Mouse (Mus musculus): ENCODE results near the gene Hdac7. TPM values are rescaled to one million over a fixed set of nuclear protein-coding genes. Genes with fewer than 3 reads are reported as not detected.
"Not testable (repeated sequence)": the region's sequence is repeated elsewhere in the genome, so short reads cannot be mapped to it uniquely, and the experiment has no call there.

Gene Hdac7
- polyA plus RNA-seq, 1 experiment from 2014 or later: 29.8 TPM

GRCm38 (mm10) chr15:97875784-97876183 lies 31.5 kb upstream of the Hdac7 start:
- H3K27ac ChIP-seq (replicated peaks; ENCODE audit: low read depth, low read length): no peak overlapping the region
- WGBS: 91% methylated on average over 8 of the region's 8 CpGs
- H3K9ac ChIP-seq (replicated peaks; ENCODE audit: low read length): no peak overlapping the region
- H3K9me3 ChIP-seq (ENCODE audit: control insufficient read depth, low read length): no peaks in the 10 kb centered on the region
- H3K36me3 ChIP-seq (ENCODE audit: control insufficient read depth, insufficient read depth, low read length): no peaks in the 10 kb centered on the region
- H3K4me2 ChIP-seq (ENCODE audit: low read length): no peak overlapping the region
- ATAC-seq (ENCODE audit: low FRiP score, low TSS enrichment) (no peak), DNase-seq (no peak)
- H3K4me1 ChIP-seq (ENCODE audit: control insufficient read depth, insufficient read depth, low read length): no peaks in the 10 kb centered on the region
- H3K4me3 ChIP-seq (replicated peaks; ENCODE audit: low read depth, low read length): no peak overlapping the region
- no peaks in the 10 kb centered on the region for H3K27me3 ChIP-seq (ENCODE audit: control insufficient read depth, insufficient read depth, low read length)

GRCm38 (mm10) chr15:97873717-97874116 lies 29.4 kb upstream of the Hdac7 start:
- H3K36me3 ChIP-seq (ENCODE audit: control insufficient read depth, insufficient read depth, low read length): no peaks in the 10 kb centered on the region
- H3K9me3 ChIP-seq (ENCODE audit: control insufficient read depth, low read length): no peaks in the 10 kb centered on the region
- no peaks in the 10 kb centered on the region for H3K4me1 ChIP-seq (ENCODE audit: control insufficient read depth, insufficient read depth, low read length)
- H3K27ac ChIP-seq (replicated peaks; ENCODE audit: low read depth, low read length): no peak overlapping the region
- 84% methylated on average over 9 of the region's 9 CpGs for WGBS
- H3K4me3 ChIP-seq (replicated peaks; ENCODE audit: low read depth, low read length): no peak overlapping the region
- H3K4me2 ChIP-seq (ENCODE audit: low read length): no peak overlapping the region
- no peak for ATAC-seq (ENCODE audit: low FRiP score, low TSS enrichment)
- H3K27me3 ChIP-seq (ENCODE audit: control insufficient read depth, insufficient read depth, low read length): no peaks in the 10 kb centered on the region
- H3K9ac ChIP-seq (replicated peaks; ENCODE audit: low read length): no peak overlapping the region
- DNase-seq: no peak

GRCm38 (mm10) chr15:97872161-97872560 lies 27.9 kb upstream of the Hdac7 start:
- H3K9me3 ChIP-seq (ENCODE audit: control insufficient read depth, low read length): no peaks in the 10 kb centered on the region

DNA sequence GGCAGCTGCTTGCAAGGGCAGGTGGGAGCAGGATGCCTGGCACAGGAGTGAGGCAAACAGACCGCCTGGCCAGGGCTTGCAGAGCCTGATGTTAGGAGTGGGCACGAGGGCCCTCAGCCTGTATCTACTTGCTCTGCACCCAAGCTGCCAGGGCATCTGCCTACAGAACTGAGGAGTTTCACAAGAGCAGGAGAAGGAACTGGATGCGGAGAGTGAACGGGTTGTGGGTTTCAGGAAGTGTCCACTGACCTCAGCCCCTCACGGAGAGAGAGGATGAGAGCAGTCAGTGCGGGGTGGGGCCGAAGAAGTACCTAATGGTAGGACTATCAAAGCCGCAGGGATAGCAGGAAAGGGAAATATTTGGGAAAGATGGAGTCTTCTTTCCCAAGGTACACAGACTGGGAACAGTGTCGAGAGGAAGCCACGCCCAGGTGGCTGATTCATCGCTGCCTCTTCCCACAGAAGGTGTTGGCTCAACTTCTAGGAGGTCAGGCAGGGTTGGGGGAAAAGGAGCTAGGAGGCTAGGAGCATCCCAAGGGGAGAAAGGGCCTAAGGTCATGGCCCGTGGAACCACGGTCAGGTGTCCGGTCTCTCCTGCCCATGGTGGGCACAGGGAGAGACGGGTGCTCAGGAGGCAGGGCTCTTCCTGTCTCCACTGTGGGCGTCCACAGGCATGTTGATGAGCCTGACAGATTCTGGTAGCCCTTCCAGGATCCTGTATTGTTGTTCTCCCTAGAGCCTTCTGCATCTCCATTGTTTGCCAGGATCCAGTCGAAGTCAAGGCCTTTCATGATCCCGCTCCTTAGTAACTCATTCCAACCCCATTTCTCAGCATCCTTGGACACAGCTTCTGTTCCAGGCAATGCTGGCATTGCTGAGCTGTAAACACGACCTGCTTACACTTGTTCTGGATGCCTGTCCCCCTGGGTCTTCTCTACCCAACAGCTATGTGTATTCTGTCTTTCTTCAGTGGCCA lies 27.0 kb upstream of the Hdac7 start:
- Histone ChIP-seq H3K4me3 (replicated peaks; ENCODE audit: low read depth, low read length) (no peak overlapping the region), H3K27ac (replicated peaks; ENCODE audit: low read depth, low read length) (no peak overlapping the region), H3K9me3 (ENCODE audit: control insufficient read depth, low read length) (no peaks in the 10 kb centered on the region), H3K36me3 (ENCODE audit: control insufficient read depth, insufficient read depth, low read length) (no peaks in the 10 kb centered on the region), H3K4me1 (ENCODE audit: control insufficient read depth, insufficient read depth, low read length) (no peaks in the 10 kb centered on the region), H3K9ac (replicated peaks; ENCODE audit: low read length) (no peak overlapping the region), H3K27me3 (ENCODE audit: control insufficient read depth, insufficient read depth, low read length) (no peaks in the 10 kb centered on the region), H3K4me2 (ENCODE audit: low read length) (no peak overlapping the region)
- ATAC-seq (ENCODE audit: low FRiP score, low TSS enrichment) (no peak), DNase-seq (no peak)
- WGBS: 89% methylated on average over 19 of the region's 19 CpGs

More at GRCm38 (mm10) chr15:97872161-97872560, 27.9 kb upstream of the Hdac7 start:
- Histone ChIP-seq H3K4me1 (ENCODE audit: control insufficient read depth, insufficient read depth, low read length) (no peaks in the 10 kb centered on the region), H3K27ac (replicated peaks; ENCODE audit: low read depth, low read length) (no peak overlapping the region), H3K36me3 (ENCODE audit: control insufficient read depth, insufficient read depth, low read length) (no peaks in the 10 kb centered on the region), H3K9ac (replicated peaks; ENCODE audit: low read length) (no peak overlapping the region), H3K4me3 (replicated peaks; ENCODE audit: low read depth, low read length) (no peak overlapping the region), H3K27me3 (ENCODE audit: control insufficient read depth, insufficient read depth, low read length) (no peaks in the 10 kb centered on the region), H3K4me2 (ENCODE audit: low read length) (no peak overlapping the region)
- no peak for DNase-seq
- no peak for ATAC-seq (ENCODE audit: low FRiP score, low TSS enrichment)
- 96% methylated on average over 8 of the region's 8 CpGs for WGBS

DNA sequence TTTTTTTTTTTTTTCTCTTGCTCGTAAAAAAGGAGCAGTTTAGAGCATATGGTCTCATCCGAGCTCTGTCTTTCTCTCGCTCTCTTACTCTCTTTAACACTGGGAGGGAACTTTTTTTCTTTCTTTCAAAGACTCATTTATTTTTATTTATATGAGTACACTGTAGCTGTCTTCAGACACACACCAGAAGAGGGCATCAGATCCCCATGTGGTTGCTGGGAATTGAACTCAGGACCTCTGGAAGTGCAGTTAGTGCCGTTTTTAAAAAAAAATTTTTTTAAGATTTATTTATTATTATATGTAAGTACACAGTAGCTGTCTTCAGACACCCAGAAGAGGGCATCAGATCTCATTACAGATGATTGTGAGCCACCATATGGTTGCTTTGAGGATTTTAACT lies 25.8 kb upstream of the Hdac7 start:
- not testable (repeated sequence) for H3K9me3 ChIP-seq (ENCODE audit: control insufficient read depth, low read length); H3K36me3 ChIP-seq (ENCODE audit: control insufficient read depth, insufficient read depth, low read length); H3K27me3 ChIP-seq (ENCODE audit: control insufficient read depth, insufficient read depth, low read length); DNase-seq; H3K4me1 ChIP-seq (ENCODE audit: control insufficient read depth, insufficient read depth, low read length); H3K4me3 ChIP-seq (replicated peaks; ENCODE audit: low read depth, low read length); H3K27ac ChIP-seq (replicated peaks; ENCODE audit: low read depth, low read length); ATAC-seq (ENCODE audit: low FRiP score, low TSS enrichment); H3K9ac ChIP-seq (replicated peaks; ENCODE audit: low read length); H3K4me2 ChIP-seq (ENCODE audit: low read length)
- 83% methylated on average over 4 of the region's 4 CpGs for WGBS

DNA sequence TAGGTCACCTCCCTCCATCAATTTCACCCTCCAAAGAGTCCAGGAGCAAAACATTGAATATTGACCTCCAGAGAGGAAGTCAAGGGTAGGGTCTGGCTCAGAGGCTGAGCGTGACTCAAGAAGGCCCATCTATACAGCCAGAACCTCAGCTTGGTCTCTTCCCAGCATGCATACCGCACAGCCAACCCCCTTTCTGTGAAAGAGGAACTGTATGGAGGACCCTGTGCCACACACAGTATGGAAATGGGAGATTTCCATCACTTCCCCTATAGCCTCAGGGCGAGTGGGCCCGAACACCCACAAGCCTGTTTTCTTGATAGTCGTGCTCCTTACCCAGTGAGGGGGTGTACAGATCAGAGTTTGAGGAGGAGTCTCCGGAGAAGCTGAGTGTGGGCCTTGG lies 24.7 kb upstream of the Hdac7 start:
- H3K4me3 ChIP-seq (replicated peaks; ENCODE audit: low read depth, low read length): no peak overlapping the region
- ATAC-seq (ENCODE audit: low FRiP score, low TSS enrichment) (no peak), DNase-seq (no peak)
- no peak overlapping the region for H3K9ac ChIP-seq (replicated peaks; ENCODE audit: low read length)
- H3K36me3 ChIP-seq (ENCODE audit: control insufficient read depth, insufficient read depth, low read length): no peaks in the 10 kb centered on the region
- no peaks in the 10 kb centered on the region for H3K27me3 ChIP-seq (ENCODE audit: control insufficient read depth, insufficient read depth, low read length)
- H3K4me2 ChIP-seq (ENCODE audit: low read length): no peak overlapping the region
- no peaks in the 10 kb centered on the region for H3K4me1 ChIP-seq (ENCODE audit: control insufficient read depth, insufficient read depth, low read length)
- H3K27ac ChIP-seq (replicated peaks; ENCODE audit: low read depth, low read length): no peak overlapping the region
- H3K9me3 ChIP-seq (ENCODE audit: control insufficient read depth, low read length): no peaks in the 10 kb centered on the region
- 85% methylated on average over 6 of the region's 6 CpGs for WGBS

DNA sequence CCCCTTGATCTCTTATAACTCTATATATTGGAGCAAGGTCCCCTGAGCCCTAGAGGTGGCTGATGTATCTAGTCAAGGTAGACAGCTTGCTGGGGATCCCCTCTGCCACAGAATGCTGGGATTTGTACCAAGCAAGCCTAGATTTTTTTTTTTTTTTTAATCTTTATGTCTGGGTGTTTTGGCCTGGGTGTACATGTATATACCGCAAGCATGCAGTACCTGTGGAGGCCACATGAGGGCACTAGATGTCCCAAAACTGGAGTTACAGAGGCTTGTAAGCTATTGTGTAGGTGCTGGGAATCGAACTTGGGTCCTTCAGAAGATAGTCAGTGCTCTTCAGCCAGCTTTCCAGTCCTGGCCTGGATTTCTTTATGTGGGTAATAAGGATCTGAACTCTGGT lies 21.7 kb upstream of the Hdac7 start:
- H3K27ac ChIP-seq (replicated peaks; ENCODE audit: low read depth, low read length): no peak overlapping the region
- H3K4me1 ChIP-seq (ENCODE audit: control insufficient read depth, insufficient read depth, low read length): no peaks in the 10 kb centered on the region
- no peaks in the 10 kb centered on the region for H3K9me3 ChIP-seq (ENCODE audit: control insufficient read depth, low read length)
- H3K27me3 ChIP-seq (ENCODE audit: control insufficient read depth, insufficient read depth, low read length): no peaks in the 10 kb centered on the region
- no peak overlapping the region for H3K4me2 ChIP-seq (ENCODE audit: low read length)
- no peak overlapping the region for H3K9ac ChIP-seq (replicated peaks; ENCODE audit: low read length)
- no peak overlapping the region for H3K4me3 ChIP-seq (replicated peaks; ENCODE audit: low read depth, low read length)
- no peaks in the 10 kb centered on the region for H3K36me3 ChIP-seq (ENCODE audit: control insufficient read depth, insufficient read depth, low read length)
- ATAC-seq (ENCODE audit: low FRiP score, low TSS enrichment) (no peak), DNase-seq (no peak)
- WGBS: 92% methylated on average over 2 of the region's 2 CpGs

GRCm38 (mm10) chr15:97865175-97865574 lies 20.9 kb upstream of the Hdac7 start:
- 66% methylated on average over 6 of the region's 6 CpGs for WGBS
- Histone ChIP-seq H3K27ac (replicated peaks; ENCODE audit: low read depth, low read length) (no peak overlapping the region), H3K4me1 (ENCODE audit: control insufficient read depth, insufficient read depth, low read length) (no peaks in the 10 kb centered on the region), H3K4me2 (ENCODE audit: low read length) (no peak overlapping the region), H3K9me3 (ENCODE audit: control insufficient read depth, low read length) (no peaks in the 10 kb centered on the region), H3K27me3 (ENCODE audit: control insufficient read depth, insufficient read depth, low read length) (no peaks in the 10 kb centered on the region), H3K9ac (replicated peaks; ENCODE audit: low read length) (no peak overlapping the region), H3K36me3 (ENCODE audit: control insufficient read depth, insufficient read depth, low read length) (no peaks in the 10 kb centered on the region), H3K4me3 (replicated peaks; ENCODE audit: low read depth, low read length) (no peak overlapping the region)
- DNase-seq (no peak), ATAC-seq (ENCODE audit: low FRiP score, low TSS enrichment) (no peak)

All from midbrain, embryonic 14.5 days (tissue).